Mouse (Mus musculus) E14TG2a.4 (cell line): Measurements from ENCODE around the gene Rimbp2.

Source experiments
- CTCF ChIP-seq: conservative IDR thresholded peaks from 2 replicates; pipeline ENCODE4 v1.5.1; 2014; ENCODE audit warnings: low read length
- NANOG ChIP-seq: IDR thresholded peaks from 2 replicates; pipeline ENCODE4 v1.6.1; 2014; ENCODE audit warnings: borderline replicate concordance, low read length, mixed read lengths
- POU5F1 ChIP-seq: IDR thresholded peaks from 2 replicates; pipeline ENCODE4 v1.6.1; 2014; ENCODE audit warnings: low read length, borderline replicate concordance

DNA sequence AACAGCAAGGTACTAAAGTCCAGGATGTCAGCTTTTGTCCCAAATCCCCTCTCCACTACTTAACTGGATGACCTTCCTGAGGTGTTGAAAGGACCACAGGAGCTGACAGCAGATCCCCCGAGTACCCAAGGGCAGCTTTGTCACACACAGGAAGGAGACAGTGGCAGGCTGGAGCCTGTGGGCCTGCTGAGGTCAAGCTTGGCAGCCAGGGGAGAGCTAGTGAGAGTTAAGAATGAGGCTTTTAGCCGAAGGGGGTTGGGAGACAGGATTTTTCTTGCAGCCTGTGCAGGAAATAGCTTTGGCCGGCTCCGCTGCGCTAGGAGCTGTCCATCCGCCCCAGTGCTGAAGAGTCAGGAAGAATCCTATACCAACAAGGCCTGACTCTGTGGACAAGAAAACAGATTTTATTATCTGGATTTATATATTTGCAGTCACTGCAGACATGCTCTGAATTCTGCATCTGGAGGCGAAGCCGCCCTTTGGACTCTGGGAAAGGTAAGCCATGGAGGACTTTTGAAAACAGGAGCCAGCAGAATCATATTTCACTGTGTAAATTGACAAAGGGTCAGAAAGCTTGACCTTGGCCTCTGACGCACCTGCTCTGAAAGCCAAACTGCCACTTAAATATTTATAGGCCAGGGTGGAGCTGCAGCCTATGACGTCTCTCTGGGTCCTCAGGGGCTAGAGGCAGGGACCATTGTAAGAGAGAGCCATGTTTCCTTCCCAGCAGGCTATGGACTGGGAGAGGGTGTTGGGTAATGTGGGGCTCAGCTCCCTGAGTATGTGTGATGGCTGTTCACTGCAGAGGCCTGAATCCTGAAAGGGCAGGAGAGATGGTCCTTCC lies 35.9 kb downstream of the Rimbp2 start:
- TF ChIP-seq CTCF = no peak
- no peak for TF ChIP-seq NANOG
- no peak for TF ChIP-seq POU5F1
